17 mouse cellular contexts compared by ENCODE assay signal in the genomic region with DNA sequence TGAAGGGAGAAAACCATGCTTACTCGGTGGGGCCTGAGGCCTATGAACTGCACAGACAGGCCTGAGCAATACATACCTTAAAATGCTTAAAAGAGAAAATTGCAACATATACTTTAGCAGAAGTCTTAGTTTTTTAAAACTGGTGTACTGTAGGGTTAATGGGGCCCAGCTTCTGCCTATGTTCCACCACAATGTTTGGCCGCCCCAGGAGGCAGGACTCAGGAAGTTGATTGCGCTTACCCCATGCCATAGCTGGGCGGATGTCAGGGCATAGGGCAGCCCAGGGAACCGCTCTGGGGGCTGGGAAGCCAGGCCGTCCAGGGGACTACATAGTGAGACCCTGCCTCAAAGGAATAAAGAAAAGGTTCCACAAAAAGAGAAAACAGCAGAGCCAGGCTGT. TPM values are rescaled to one million over a fixed set of nuclear protein-coding genes. Genes with fewer than 3 reads are reported as not detected.
A peak's percentile ranks its signal among the peaks of the same experiment; 100 is the strongest.
DNase-seq lines count a peak whose midpoint lies in the region; ATAC-seq and TF ChIP-seq lines count a peak whose summit lies in the region.
"Had no signal": no experiment of that assay in that cellular context is flagged by ENCODE, and none has a peak within 500 bp of the region (broad histone marks: within the 10 kb centered on the region; RNA-seq: fewer than 3 reads in every experiment).

No protein-coding gene starts in this region.

- intact Hi-C loops in gastrocnemius, adult 2 months (cut with DNase I) = no loop called here
- intact Hi-C loops in gastrocnemius, postnatal 36 days (cut with DNase I) = no loop called here

- WGBS in limb, embryonic 15.5 days = 58% methylated on average over 6 of the region's 6 CpGs

- ATAC-seq in limb, embryonic 15.5 days (ENCODE audit: insufficient number of reproducible peaks, low FRiP score, low TSS enrichment, low read depth) = no peak
- peak; percentile 44; the same call in 1 of the 2 replicates for ATAC-seq in neutrophil, adult 5-6 weeks (ENCODE audit: extremely low read depth, insufficient number of reproducible peaks, low FRiP score, poor library complexity, severe bottlenecking)
- ATAC-seq: forebrain, postnatal 0 days; hindbrain, embryonic 16.5 days; midbrain, embryonic 13.5 days had no signal

- no peaks in the 10 kb centered on the region for H3K9me3 ChIP-seq in limb, embryonic 15.5 days
- H3K9me3 ChIP-seq: midbrain, embryonic 13.5 days; neural tube, embryonic 12.5 days; stomach, embryonic 15.5 days had no signal

- H3K4me1 ChIP-seq in limb, embryonic 15.5 days = peaks cover 16% of the 10 kb centered on the region

- no peak overlapping the region for H3K4me3 ChIP-seq in gastrocnemius, adult 2 months
- no peak overlapping the region for H3K4me3 ChIP-seq in limb, embryonic 15.5 days
- H3K4me3 ChIP-seq: midbrain, embryonic 13.5 days; neural tube, embryonic 12.5 days; stomach, embryonic 15.5 days had no signal

- no peak overlapping the region for H3K4me2 ChIP-seq in limb, embryonic 15.5 days
- H3K4me2 ChIP-seq: midbrain, embryonic 13.5 days; neural tube, embryonic 12.5 days; stomach, embryonic 15.5 days had no signal

- H3K27ac ChIP-seq in gastrocnemius, adult 2 months = peak overlapping the region; percentile 81
- H3K27ac ChIP-seq in limb, embryonic 15.5 days = 0 out of 2 replicates have a peak overlapping the region, but pooled peaks have one; percentile 17
- H3K27ac ChIP-seq: midbrain, embryonic 13.5 days; neural tube, embryonic 12.5 days; stomach, embryonic 15.5 days had no signal

- no peak for DNase-seq in gastrocnemius, adult 2 months
- no peak for DNase-seq in gastrocnemius, postnatal 36 days
- peak; percentile 24 to 34 for DNase-seq in lung, postnatal 4 days
- no peak for DNase-seq in lung, adult 18-20 months
- no peak for DNase-seq in thymus, postnatal 36 days
- DNase-seq in urinary bladder, adult 2 months (ENCODE audit: low spot score) = no peak
- DNase-seq: adrenal gland, adult 8-10 months; forebrain, postnatal 0 days; gastrocnemius, postnatal 14 days; kidney, adult 9 months; lung, adult 2 months had no signal

- TF ChIP-seq CTCF in gastrocnemius, adult 2 months (IDR thresholded peaks at IDR 0.05) = no peak

- no peak overlapping the region for H3K9ac ChIP-seq in limb, embryonic 15.5 days
- H3K9ac ChIP-seq: forebrain, postnatal 0 days; midbrain, embryonic 13.5 days; neural tube, embryonic 12.5 days; stomach, embryonic 15.5 days had no signal

- no peaks in the 10 kb centered on the region for H3K36me3 ChIP-seq in limb, embryonic 15.5 days
- H3K36me3 ChIP-seq: midbrain, embryonic 13.5 days; neural tube, embryonic 12.5 days; stomach, embryonic 15.5 days had no signal

- no peaks in the 10 kb centered on the region for H3K27me3 ChIP-seq in limb, embryonic 15.5 days
- H3K27me3 ChIP-seq: midbrain, embryonic 13.5 days; neural tube, embryonic 12.5 days; stomach, embryonic 15.5 days had no signal

RNA-seq across cellular contexts. Expression of gene Tnrc6c, which starts 42.5 kb away (rescaled TPM):
- 10 to 100 TPM; 18.5 to 24.8 TPM for total RNA-seq in gastrocnemius, adult 2 months (2021)
- 10 to 100 TPM; 15.0 to 19.6 TPM for total RNA-seq in gastrocnemius, postnatal 36 days (2021)
- polyA plus RNA-seq in limb, embryonic 15.5 days (2015; fragmentation: Nextera tagmentation; extraction: Ambion mirVana) = 13.2 and 15.4 TPM in 2 replicates
- 60.0 and 60.8 TPM in 2 replicates for total RNA-seq in neutrophil, adult 5-6 weeks (2017)
- 11.9 and 19.1 TPM in 2 replicates for polyA plus RNA-seq in urinary bladder, adult 2 months (2012; rRNA removed)

Comparison
In these comparisons a context has a peak if more than half of its experiments do, and no peak if none do; other contexts are left out.
1. DNase-seq: peak in lung, postnatal 4 days (2 of 2); none in gastrocnemius, adult 2 months (single experiment), gastrocnemius, postnatal 36 days (0 of 2), lung, adult 18-20 months (0 of 2), thymus, postnatal 36 days (0 of 2) and urinary bladder, adult 2 months (single experiment).